Mouse (Mus musculus) embryonic facial prominence, embryonic 11.5 days (tissue): ENCODE results near the gene Klc4. TPM values are rescaled to one million over a fixed set of nuclear protein-coding genes. Genes with fewer than 3 reads are reported as not detected.

ENCODE experiments used
- ATAC-seq: fragments of 200-750 bp; cut with Nextera tagmentation; replicated peaks from 2 replicates; pipeline ENCODE4 v1.8.0; 2017; ENCODE audit warnings: low read depth; ENCODE audit not compliant: insufficient number of reproducible peaks, low FRiP score, low TSS enrichment
- DNase-seq: peaks from one replicate; pipeline ENCODE4 v3.0.0-alpha.2; 2015; ENCODE audit warnings: low spot score
- H3K27ac ChIP-seq: fragments of 300-500 bp; sonication (generic); replicated peaks from 2 replicates; pipeline ENCODE4 v1.5.1; 2014; ENCODE audit warnings: mild to moderate bottlenecking, low read depth, low read length, control low read depth
- H3K27me3 ChIP-seq: fragments of 300-500 bp; sonication (generic); 2 replicates; pipeline ENCODE4 v1.6.1; 2014; ENCODE audit warnings: mild to moderate bottlenecking, low read length, moderate library complexity, mixed read lengths; ENCODE audit not compliant: control insufficient read depth, insufficient read depth
- H3K36me3 ChIP-seq: fragments of 300-500 bp; sonication (generic); replicated peaks from 2 replicates; pipeline ENCODE4 v1.6.1; 2014; ENCODE audit warnings: low read depth, mild to moderate bottlenecking, low read length, moderate library complexity, mixed read lengths; ENCODE audit not compliant: control insufficient read depth, insufficient read depth
- H3K4me1 ChIP-seq: fragments of 300-500 bp; sonication (generic); 2 replicates; pipeline ENCODE4 v1.6.1; 2014; ENCODE audit warnings: low read length, mixed read lengths; ENCODE audit not compliant: control insufficient read depth, insufficient read depth
- H3K4me2 ChIP-seq: fragments of 300-500 bp; sonication (generic); 2 replicates; pipeline ENCODE4 v1.6.1; 2014; ENCODE audit warnings: low read depth, mild to moderate bottlenecking, control low read depth, low read length, moderate library complexity
- H3K4me3 ChIP-seq: fragments of 300-500 bp; sonication (generic); 2 replicates; pipeline ENCODE4 v1.5.1; 2014; ENCODE audit warnings: low read depth, low read length, control low read depth
- H3K9ac ChIP-seq: fragments of 300-500 bp; sonication (generic); replicated peaks from 2 replicates; pipeline ENCODE4 v1.6.1; 2014; ENCODE audit warnings: mild to moderate bottlenecking, control low read depth, low read length
- H3K9me3 ChIP-seq: fragments of 300-500 bp; sonication (generic); replicated peaks from 2 replicates; pipeline ENCODE4 v1.6.1; 2016; ENCODE audit warnings: mild to moderate bottlenecking, low read length, inconsistent platforms, mixed read lengths; ENCODE audit not compliant: control insufficient read depth
- WGBS: fragments of 180-500 bp; shearing (Covaris S2); extraction: QIAGEN DNeasy Blood & Tissue Kit; methylation state at CpG from one replicate; pipeline ENCODE4 v1.1.7; 2014; 5-methylcytosine and 5-hydroxymethylcytosine counted together
- polyA plus RNA-seq: library from polyadenylated mRNA; unstranded; fragments of >200 nt; fragmentation: Nextera tagmentation; extraction: Ambion mirVana; gene quantifications from 2 replicates; pipeline ENCODE4 v1.2.1, GENCODE M21; 2014

Klc4 gene
- polyA plus RNA-seq, 1 experiment from 2014 or later = 17.7 TPM

DNA sequence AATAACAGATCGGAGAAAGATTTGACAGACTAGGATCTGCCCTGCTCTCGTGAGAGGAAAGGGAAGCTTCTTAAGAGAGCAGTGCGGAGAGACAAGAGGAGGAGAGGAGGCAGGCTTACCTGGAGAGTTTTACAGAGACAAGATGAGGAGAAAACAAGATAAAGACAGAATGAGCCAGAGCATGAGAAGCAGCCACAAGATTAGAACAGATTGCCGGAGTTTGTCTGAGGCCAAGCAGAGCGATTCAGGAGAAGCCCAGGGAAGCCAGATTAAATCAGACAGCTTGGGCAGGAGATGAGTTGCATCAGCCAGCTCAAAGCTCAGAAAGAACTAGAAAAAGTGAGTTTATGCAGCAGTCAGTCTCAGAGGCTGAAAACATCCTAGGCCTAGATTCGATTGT is 56.9 kb downstream of the Klc4 start:
- Histone ChIP-seq H3K27me3 (no peaks in the 10 kb centered on the region), H3K36me3 (peaks cover 7% of the 10 kb centered on the region), H3K4me3 (no peak overlapping the region), H3K4me1 (no peaks in the 10 kb centered on the region), H3K27ac (no peak overlapping the region), H3K9ac (no peak overlapping the region), H3K4me2 (no peak overlapping the region), H3K9me3 (no peaks in the 10 kb centered on the region)
- no peak for ATAC-seq
- 95% methylated on average over 6 of the region's 6 CpGs for WGBS
- DNase-seq = no peak

DNA sequence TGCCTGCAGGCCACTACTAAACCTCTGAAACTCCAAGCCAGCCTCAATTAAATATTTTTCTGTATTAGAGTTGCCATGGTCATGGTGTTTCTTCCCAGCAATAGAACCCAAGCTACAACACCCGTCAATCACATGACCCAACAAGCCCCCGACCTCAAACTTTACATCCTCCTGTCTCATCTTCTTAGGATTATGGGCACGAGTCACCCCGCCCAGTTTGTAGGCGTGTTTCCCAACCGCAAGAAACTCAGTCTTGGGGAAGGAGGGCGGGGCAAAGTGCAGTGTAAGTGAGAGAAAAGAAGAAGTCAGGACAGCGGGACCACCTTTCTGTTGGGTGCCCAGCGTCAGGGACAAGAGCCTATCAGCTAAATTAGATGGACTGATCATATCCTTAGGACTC is 57.6 kb downstream of the Klc4 start:
- Histone ChIP-seq H3K9me3 (no peaks in the 10 kb centered on the region), H3K36me3 (peaks cover 7% of the 10 kb centered on the region), H3K9ac (no peak overlapping the region), H3K4me2 (no peak overlapping the region), H3K27ac (no peak overlapping the region), H3K4me1 (no peaks in the 10 kb centered on the region), H3K4me3 (no peak overlapping the region), H3K27me3 (no peaks in the 10 kb centered on the region)
- ATAC-seq (no peak), DNase-seq (no peak)
- 88% methylated on average over 9 of the region's 9 CpGs for WGBS

GRCm38 (mm10) chr17:46586327-46586726 is 59.5 kb downstream of the Klc4 start:
- WGBS = 90% methylated on average over 8 of the region's 8 CpGs
- Histone ChIP-seq H3K36me3 (peaks cover 11% of the 10 kb centered on the region), H3K4me3 (no peak overlapping the region), H3K27me3 (no peaks in the 10 kb centered on the region), H3K27ac (no peak overlapping the region), H3K9me3 (no peaks in the 10 kb centered on the region), H3K4me1 (no peaks in the 10 kb centered on the region), H3K9ac (no peak overlapping the region), H3K4me2 (no peak overlapping the region)
- no peak for DNase-seq
- no peak for ATAC-seq

Other genes with a start within 250 kb of the Klc4 start
- gene Crip3, start 217.1 kb downstream of the Klc4 start, polyA plus RNA-seq = 0.43 and 1.0 TPM in 2 replicates
- not detected in 2 replicates for gene Slc22a7, start 207.6 kb downstream of the Klc4 start, polyA plus RNA-seq
- 0.38 and 0.63 TPM in 2 replicates for gene Ttbk1, start 158.3 kb downstream of the Klc4 start, polyA plus RNA-seq
- gene Dnph1, start 149.3 kb downstream of the Klc4 start, polyA plus RNA-seq = 65.9 and 74.9 TPM in 2 replicates
- gene Cul9, start 99.6 kb downstream of the Klc4 start, polyA plus RNA-seq = 3.5 and 3.7 TPM in 2 replicates
- gene Srf, start 89.8 kb downstream of the Klc4 start, polyA plus RNA-seq = 6.4 and 11.1 TPM in 2 replicates
- 25.7 and 34.5 TPM in 2 replicates for gene Ptk7, start 16.5 kb downstream of the Klc4 start, polyA plus RNA-seq
- 114 and 117 TPM in 2 replicates for gene Mrpl2, start 207 bp upstream of the Klc4 start, polyA plus RNA-seq
- 27.9 and 28.1 TPM in 2 replicates for gene Cul7, start 4.3 kb upstream of the Klc4 start, polyA plus RNA-seq
- 54.0 and 61.6 TPM in 2 replicates for gene Rrp36, start 28.3 kb upstream of the Klc4 start, polyA plus RNA-seq
- 165 and 186 TPM in 2 replicates for gene Mea1, start 32.8 kb upstream of the Klc4 start, polyA plus RNA-seq
- 117 and 121 TPM in 2 replicates for gene Klhdc3, start 34.9 kb upstream of the Klc4 start, polyA plus RNA-seq
- 111 and 115 TPM in 2 replicates for gene Ppp2r5d, start 59.1 kb upstream of the Klc4 start, polyA plus RNA-seq
- 13.9 and 17.4 TPM in 2 replicates for gene Pex6, start 65.4 kb upstream of the Klc4 start, polyA plus RNA-seq
- 0.35 and 0.62 TPM in 2 replicates for gene Gnmt, start 83.1 kb upstream of the Klc4 start, polyA plus RNA-seq
- 52.2 and 55.1 TPM in 2 replicates for gene Cnpy3, start 106.2 kb upstream of the Klc4 start, polyA plus RNA-seq
- gene Ptcra, start 117.7 kb upstream of the Klc4 start, polyA plus RNA-seq = 0.32 and 0.49 TPM in 2 replicates
- gene 2310039H08Rik, start 126.6 kb upstream of the Klc4 start, polyA plus RNA-seq = 54.1 and 56.0 TPM in 2 replicates
- 198 and 207 TPM in 2 replicates for gene Rpl7l1, start 136.7 kb upstream of the Klc4 start, polyA plus RNA-seq
- 4.7 TPM in 2 replicates for gene Bicral, start 212.5 kb upstream of the Klc4 start, polyA plus RNA-seq
- 73.7 and 78.8 TPM in 2 replicates for gene Tbcc, start 244.7 kb upstream of the Klc4 start, polyA plus RNA-seq